ENCODE assay signal across 20 mouse cellular contexts in the genomic region with DNA sequence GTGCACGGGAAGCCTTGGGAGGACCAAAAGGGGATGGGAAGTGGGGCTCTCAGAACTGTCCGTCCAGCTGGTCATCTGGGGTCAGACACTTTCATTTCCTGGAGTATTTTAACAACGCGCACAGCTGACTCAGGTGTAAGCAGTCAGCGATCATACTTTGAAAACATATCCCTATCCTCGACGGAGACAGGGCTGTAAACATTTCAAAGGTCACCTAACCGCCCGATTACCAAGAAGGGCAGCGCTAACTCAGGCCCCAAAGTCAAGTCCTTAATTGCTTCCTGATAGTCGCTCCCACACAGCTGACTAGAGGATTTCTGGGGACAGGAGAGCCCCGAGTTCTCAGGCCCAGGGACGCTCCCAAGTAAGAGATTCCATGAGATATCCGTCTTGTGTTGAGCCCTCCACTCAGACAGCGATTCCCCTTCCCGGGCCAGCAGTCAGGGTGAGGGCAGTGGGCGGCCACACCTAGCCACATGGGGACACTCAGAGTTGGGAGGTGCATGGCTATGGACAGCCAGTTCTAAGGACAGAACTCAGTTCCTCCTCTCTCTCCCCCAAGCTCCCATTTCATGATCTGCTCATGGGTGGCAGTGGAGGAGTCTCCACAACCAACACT. TPM values are rescaled to one million over a fixed set of nuclear protein-coding genes. Genes with fewer than 3 reads are reported as not detected.
DNase-seq lines count a peak whose midpoint lies in the region; ATAC-seq and TF ChIP-seq lines count a peak whose summit lies in the region.
"Had no signal": no experiment of that assay in that cellular context is flagged by ENCODE, and none has a peak within 500 bp of the region (broad histone marks: within the 10 kb centered on the region; RNA-seq: fewer than 3 reads in every experiment).

No protein-coding gene starts in this region.

- H3K27ac ChIP-seq in gastrocnemius, adult 2 months = peak overlapping the region; percentile 88
- peak overlapping the region; percentile 9; the same call in 1 of the 2 replicates for H3K27ac ChIP-seq in kidney, postnatal 0 days
- H3K27ac ChIP-seq in stomach, embryonic 14.5 days (ENCODE audit: low read length) = peak overlapping the region; percentile 11; the same call in 1 of the 2 replicates
- H3K27ac ChIP-seq: embryonic facial prominence, embryonic 12.5 days; heart, embryonic 13.5 days; hindbrain, embryonic 15.5 days; neural tube, embryonic 15.5 days had no signal

- peaks cover 20% of the 10 kb centered on the region; the same call in 1 of the 2 replicates for H3K4me1 ChIP-seq in kidney, postnatal 0 days (replicated peaks; ENCODE audit: insufficient read depth, low read length)
- peaks cover 12% of the 10 kb centered on the region; the same call in 1 of the 2 replicates for H3K4me1 ChIP-seq in stomach, embryonic 14.5 days (ENCODE audit: control insufficient read depth, insufficient read depth, low read length)

- intact Hi-C loops in gastrocnemius, adult 2 months (cut with DNase I) = no loop called here
- intact Hi-C loops in gastrocnemius, postnatal 36 days (cut with DNase I) = no loop called here

- WGBS in kidney, postnatal 0 days = 26% methylated on average over 17 of the region's 17 CpGs
- 44% methylated on average over 17 of the region's 17 CpGs for WGBS in stomach, embryonic 14.5 days

- peak; percentile 58 for DNase-seq in gastrocnemius, adult 2 months
- DNase-seq in gastrocnemius, postnatal 36 days = no peak
- peak; percentile 52 for DNase-seq in kidney, adult 9 months
- no peak for DNase-seq in kidney, postnatal 25 days
- DNase-seq in kidney, postnatal 0 days (ENCODE audit: low spot score) = peak; percentile 21
- no peak for DNase-seq in layer of hippocampus, adult 11-12 months (ENCODE audit: low spot score)
- DNase-seq in embryo, embryonic 9.5 days (ENCODE audit: extremely low spot score) = no peak
- DNase-seq: adrenal gland, postnatal 36 days; cerebellum, postnatal 36 days; lung, adult 2 months; thymus, postnatal 14 days had no signal

- H3K4me2 ChIP-seq in kidney, postnatal 0 days (ENCODE audit: low read length) = peak overlapping the region; percentile 98; the same call in 1 of the 2 replicates
- peak overlapping the region; percentile 0; the same call in 1 of the 2 replicates for H3K4me2 ChIP-seq in stomach, embryonic 14.5 days (replicated peaks; ENCODE audit: low read depth, low read length)
- H3K4me2 ChIP-seq: embryonic facial prominence, embryonic 12.5 days; heart, embryonic 13.5 days; hindbrain, embryonic 15.5 days; neural tube, embryonic 15.5 days had no signal

- H3K9ac ChIP-seq in kidney, postnatal 0 days (ENCODE audit: low read depth, low read length) = no peak overlapping the region
- H3K9ac ChIP-seq in stomach, embryonic 14.5 days (replicated peaks; ENCODE audit: low read depth, low read length) = no peak overlapping the region
- H3K9ac ChIP-seq: embryonic facial prominence, embryonic 12.5 days; heart, embryonic 13.5 days; hindbrain, embryonic 15.5 days; neural tube, embryonic 15.5 days had no signal

- H3K9me3 ChIP-seq in kidney, postnatal 0 days (replicated peaks; ENCODE audit: low read length) = no peaks in the 10 kb centered on the region
- H3K9me3 ChIP-seq in stomach, embryonic 14.5 days (ENCODE audit: control insufficient read depth, low read depth, low read length) = no peaks in the 10 kb centered on the region
- H3K9me3 ChIP-seq: heart, embryonic 13.5 days; hindbrain, embryonic 15.5 days; neural tube, embryonic 15.5 days had no signal

- TF ChIP-seq CTCF in gastrocnemius, adult 2 months (IDR thresholded peaks at IDR 0.05) = no peak
- no peak for TF ChIP-seq CTCF in kidney, postnatal 0 days (IDR thresholded peaks at IDR 0.05; ENCODE audit: low read depth)

- peak overlapping the region; percentile 91 for H3K4me3 ChIP-seq in gastrocnemius, adult 2 months
- no peak overlapping the region for H3K4me3 ChIP-seq in kidney, postnatal 0 days (replicated peaks; ENCODE audit: low read depth, low read length)
- H3K4me3 ChIP-seq in stomach, embryonic 14.5 days (ENCODE audit: low read depth, low read length) = no peak overlapping the region
- H3K4me3 ChIP-seq: embryonic facial prominence, embryonic 12.5 days; heart, embryonic 13.5 days; hindbrain, embryonic 15.5 days; megakaryocyte, embryonic 14.5 days; neural tube, embryonic 15.5 days had no signal

- H3K36me3 ChIP-seq in kidney, postnatal 0 days (ENCODE audit: insufficient read depth, low read length) = no peaks in the 10 kb centered on the region
- no peaks in the 10 kb centered on the region for H3K36me3 ChIP-seq in stomach, embryonic 14.5 days (ENCODE audit: control insufficient read depth, insufficient read depth, low read length)
- H3K36me3 ChIP-seq: embryonic facial prominence, embryonic 12.5 days; heart, embryonic 13.5 days; hindbrain, embryonic 15.5 days; neural tube, embryonic 15.5 days had no signal

- no peaks in the 10 kb centered on the region for H3K27me3 ChIP-seq in kidney, postnatal 0 days (ENCODE audit: insufficient read depth, low read length)
- H3K27me3 ChIP-seq in stomach, embryonic 14.5 days (ENCODE audit: control insufficient read depth, insufficient read depth, low read length) = no peaks in the 10 kb centered on the region
- H3K27me3 ChIP-seq: hindbrain, embryonic 15.5 days; neural tube, embryonic 15.5 days had no signal

- no peak for ATAC-seq in kidney, postnatal 0 days (replicated peaks; ENCODE audit: low FRiP score, low read depth)
- no peak for ATAC-seq in stomach, embryonic 14.5 days (ENCODE audit: insufficient number of reproducible peaks, insufficient read depth, low FRiP score, low read depth)
- ATAC-seq: activated CD4-positive, CD25-positive, alpha-beta regulatory T cell, adult 4 months had no signal

RNA-seq across cellular contexts. Expression of gene 2900026A02Rik, which starts 2.3 kb away (rescaled TPM):
- total RNA-seq in gastrocnemius, adult 2 months (2021) = 10 to 100 TPM; 19.6 to 24.6 TPM
- 10 to 100 TPM; 22.3 to 23.0 TPM for total RNA-seq in gastrocnemius, postnatal 36 days (2021)
- 4.8 and 5.0 TPM in 2 replicates for polyA plus RNA-seq in kidney, postnatal 0 days (2015; fragmentation: Nextera tagmentation; extraction: Ambion mirVana)
- 9.2 and 10.2 TPM in 2 replicates for polyA plus RNA-seq in stomach, embryonic 14.5 days (2014; fragmentation: Nextera tagmentation; extraction: Ambion mirVana)

RNA-seq across cellular contexts. Expression of gene Tmem211, which starts 8.0 kb away (rescaled TPM):
- not detected for total RNA-seq in gastrocnemius, adult 2 months (2021)
- not detected for total RNA-seq in gastrocnemius, postnatal 36 days (2021)
- 0.12 and 0.22 TPM in 2 replicates for polyA plus RNA-seq in kidney, postnatal 0 days (2015; fragmentation: Nextera tagmentation; extraction: Ambion mirVana)
- polyA plus RNA-seq in stomach, embryonic 14.5 days (2014; fragmentation: Nextera tagmentation; extraction: Ambion mirVana) = not detected in 2 replicates
- total RNA-seq: adrenal gland, postnatal 36 days; CH12.LX; left cerebral cortex, postnatal 25 days had no signal
- polyA plus RNA-seq: activated CD4-positive, CD25-positive, alpha-beta regulatory T cell, adult 4 months; heart, embryonic 13.5 days; hindbrain, embryonic 15.5 days; neural tube, embryonic 15.5 days had no signal

Comparison
In these comparisons a context has a peak if more than half of its experiments do, and no peak if none do; other contexts are left out.
1. DNase-seq: peak in gastrocnemius, adult 2 months (single experiment), kidney, adult 9 months (single experiment) and kidney, postnatal 0 days (single experiment); none in gastrocnemius, postnatal 36 days (0 of 2), kidney, postnatal 25 days (0 of 2), layer of hippocampus, adult 11-12 months (single experiment) and embryo, embryonic 9.5 days (single experiment).
2. H3K27ac ChIP-seq: peak in every context shown above with its lines; median percentile 88 in gastrocnemius, adult 2 months; 11 in stomach, embryonic 14.5 days; 9 in kidney, postnatal 0 days.